Mouse (Mus musculus) stomach, embryonic 14.5 days (tissue): ENCODE measurements around the gene 4930426L09Rik. TPM values are rescaled to one million over a fixed set of nuclear protein-coding genes. Genes with fewer than 3 reads are reported as not detected.

Experiments
- ATAC-seq: fragments of 200-750 bp; cut with Nextera tagmentation; 2 replicates; pipeline ENCODE4 v1.8.0; 2017; ENCODE audit warnings: low read depth, moderate TSS enrichment; ENCODE audit not compliant: insufficient number of reproducible peaks, insufficient read depth, low FRiP score
- H3K27ac ChIP-seq: fragments of 300-500 bp; sonication (generic); 2 replicates; pipeline ENCODE4 v1.5.1; 2014; ENCODE audit warnings: mild to moderate bottlenecking, low read length, moderate library complexity, mixed read lengths
- H3K27me3 ChIP-seq: fragments of 300-500 bp; sonication (generic); 2 replicates; pipeline ENCODE4 v1.6.1; 2014; ENCODE audit warnings: low read length, control low read depth, mixed read lengths; ENCODE audit not compliant: control insufficient read depth, insufficient read depth
- H3K36me3 ChIP-seq: fragments of 300-500 bp; sonication (generic); 2 replicates; pipeline ENCODE4 v1.6.1; 2014; ENCODE audit warnings: mild to moderate bottlenecking, control low read depth, low read length, moderate library complexity, mixed read lengths; ENCODE audit not compliant: control insufficient read depth, insufficient read depth
- H3K4me1 ChIP-seq: fragments of 300-500 bp; sonication (generic); 2 replicates; pipeline ENCODE4 v1.6.1; 2014; ENCODE audit warnings: low read length, control low read depth, mixed read lengths; ENCODE audit not compliant: control insufficient read depth, insufficient read depth
- H3K4me2 ChIP-seq: fragments of 300-500 bp; sonication (generic); replicated peaks from 2 replicates; pipeline ENCODE4 v1.6.1; 2014; ENCODE audit warnings: low read depth, low read length, control low read depth
- H3K4me3 ChIP-seq: fragments of 300-500 bp; sonication (generic); 2 replicates; pipeline ENCODE4 v1.5.1; 2014; ENCODE audit warnings: low read depth, low read length, control low read depth
- H3K9ac ChIP-seq: fragments of 300-500 bp; sonication (generic); replicated peaks from 2 replicates; pipeline ENCODE4 v1.6.1; 2014; ENCODE audit warnings: low read depth, mild to moderate bottlenecking, control low read depth, low read length, moderate library complexity, mixed read lengths
- H3K9me3 ChIP-seq: fragments of 300-500 bp; sonication (generic); 2 replicates; pipeline ENCODE4 v1.6.1; 2016; ENCODE audit warnings: low read depth, low read length, control low read depth; ENCODE audit not compliant: control insufficient read depth
- WGBS: fragments of 180-500 bp; shearing (Covaris S2); extraction: QIAGEN DNeasy Blood & Tissue Kit; methylation state at CpG from one replicate; pipeline ENCODE4 v1.1.7; 2014; 5-methylcytosine and 5-hydroxymethylcytosine counted together
- polyA plus RNA-seq: library from polyadenylated mRNA; unstranded; fragments of >200 nt; fragmentation: Nextera tagmentation; extraction: Ambion mirVana; gene quantifications from 2 replicates; pipeline ENCODE4 v1.2.1, GENCODE M21; 2014

Gene 4930426L09Rik
- polyA plus RNA-seq: 0.57 and 0.72 TPM in 2 replicates

DNA sequence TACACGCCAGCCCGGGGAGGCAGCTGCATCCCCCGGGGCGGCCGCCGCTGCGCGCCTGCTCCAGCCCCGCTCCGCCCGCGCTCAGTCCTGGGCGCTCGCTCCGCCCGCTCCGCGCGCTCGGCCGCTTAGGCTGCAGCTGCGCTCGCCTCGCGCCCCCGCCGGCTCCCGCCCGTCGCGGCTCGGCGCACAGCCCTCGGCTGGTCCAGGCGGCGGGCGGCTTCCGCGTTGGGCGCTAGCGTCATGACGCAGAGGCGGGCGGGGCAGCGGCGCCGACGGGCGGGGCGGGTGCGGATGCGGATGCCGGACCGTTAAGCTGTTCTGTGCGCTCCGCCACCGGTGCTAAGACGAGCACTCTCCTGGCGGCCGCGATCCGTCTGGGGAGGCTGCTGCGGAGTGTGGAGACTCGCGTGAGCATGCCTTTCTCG lies at the start of gene 4930426L09Rik, which contains the start of gene Pip4k2a:
TSS of gene 4930426L09Rik (plus strand) at position 290 of the 425 bp plus-strand sequence.
TSS of gene Pip4k2a (minus strand) at position 73 of the 425 bp plus-strand sequence.
- Histone ChIP-seq H3K9ac (peak within 1 kb of the TSS; percentile 69), H3K27me3 (no peaks in the 10 kb centered on the region), H3K4me2 (peak within 1 kb of the TSS; percentile 86), H3K4me3 (peak within 1 kb of the TSS; percentile 80), H3K36me3 (no peaks in the 10 kb centered on the region), H3K27ac (peak within 1 kb of the TSS; percentile 91), H3K9me3 (no peaks in the 10 kb centered on the region), H3K4me1 (peaks cover 8% of the 10 kb centered on the region; the same call in 1 of the 2 replicates)
- WGBS: under 1% methylated on average over 47 of the region's 66 CpGs
- peak; percentile 98 for ATAC-seq

DNA sequence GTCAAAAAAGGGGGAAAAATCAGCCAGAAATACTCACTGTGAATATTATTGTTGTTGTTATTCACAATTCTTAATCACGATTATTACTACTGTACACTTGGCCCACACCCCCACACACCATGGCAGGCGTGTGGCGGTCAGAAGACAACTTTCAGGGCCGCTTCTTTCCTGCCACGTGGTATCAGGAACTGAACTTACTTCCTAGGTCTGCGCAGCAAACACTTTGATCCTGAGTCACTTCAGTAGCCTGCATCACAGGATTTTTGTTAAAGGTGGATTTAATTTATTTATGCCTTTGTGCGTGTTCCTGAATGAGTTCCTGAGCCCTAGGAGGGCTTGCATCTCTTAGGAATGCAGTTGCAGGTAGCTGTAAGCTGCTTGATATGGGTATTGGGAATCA lies 49.4 kb upstream of the 4930426L09Rik start:
- Histone ChIP-seq H3K27ac (no peak overlapping the region), H3K4me2 (no peak overlapping the region), H3K27me3 (no peaks in the 10 kb centered on the region), H3K4me3 (no peak overlapping the region), H3K9me3 (no peaks in the 10 kb centered on the region), H3K4me1 (peaks cover 7% of the 10 kb centered on the region; the same call in 1 of the 2 replicates), H3K9ac (no peak overlapping the region), H3K36me3 (no peaks in the 10 kb centered on the region)
- ATAC-seq: no peak
- WGBS: 82% methylated on average over 7 of the region's 7 CpGs

DNA sequence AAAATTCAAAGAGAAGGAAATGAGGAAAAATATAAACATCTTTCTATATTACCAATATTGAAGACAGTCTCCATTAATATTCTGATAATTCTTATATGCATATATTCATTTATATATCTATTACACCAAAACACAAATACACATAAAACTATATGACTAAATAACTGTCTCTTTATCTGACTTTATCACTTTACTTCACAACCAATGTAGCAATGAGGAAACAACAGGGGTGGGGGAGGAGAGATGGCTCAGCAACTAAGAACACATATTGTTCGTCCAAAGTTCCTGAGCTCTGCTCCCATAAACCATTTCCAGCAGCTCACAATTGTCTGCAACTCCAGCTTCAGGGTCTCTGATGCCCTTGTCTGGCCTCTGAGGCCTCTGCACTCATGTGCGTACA lies 47.4 kb upstream of the 4930426L09Rik start:
- 82% methylated on average over 2 of the region's 2 CpGs for WGBS
- ATAC-seq: no peak
- H3K4me2 ChIP-seq: no peak overlapping the region
- no peak overlapping the region for H3K4me3 ChIP-seq
- H3K4me1 ChIP-seq: peaks cover 7% of the 10 kb centered on the region; the same call in 1 of the 2 replicates
- H3K9ac ChIP-seq: no peak overlapping the region
- H3K27me3 ChIP-seq: no peaks in the 10 kb centered on the region
- H3K36me3 ChIP-seq: no peaks in the 10 kb centered on the region
- no peak overlapping the region for H3K27ac ChIP-seq
- H3K9me3 ChIP-seq: no peaks in the 10 kb centered on the region

DNA sequence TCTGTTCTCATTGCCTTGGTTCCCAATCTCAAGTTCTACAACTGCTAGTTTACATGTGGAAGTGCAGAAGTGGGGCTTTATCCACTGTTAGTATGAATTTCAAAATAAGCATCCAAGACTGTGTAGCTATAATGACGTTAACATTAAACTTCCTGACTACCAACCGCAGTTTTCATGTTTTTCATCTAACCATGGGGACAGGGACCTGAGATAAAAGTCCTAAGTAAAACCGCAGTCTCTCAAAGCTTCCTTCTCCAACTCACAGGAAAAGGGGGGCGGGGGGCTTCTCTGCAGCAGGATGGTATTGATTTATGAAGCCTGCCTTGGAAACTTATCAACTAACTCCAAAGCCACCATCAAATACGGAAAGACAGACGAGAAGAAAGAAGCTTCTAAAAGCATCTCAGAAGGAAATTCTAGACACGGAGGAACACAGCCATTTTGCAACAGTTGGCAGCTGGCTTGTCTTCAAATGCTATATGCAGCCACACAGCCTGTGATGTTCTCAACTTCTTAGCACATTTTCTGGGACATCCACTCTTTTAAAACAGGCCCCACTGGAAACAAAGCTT lies 46.0 kb upstream of the 4930426L09Rik start:
- WGBS: 19% methylated on average over 7 of the region's 7 CpGs
- H3K4me2 ChIP-seq: no peak overlapping the region
- no peak for ATAC-seq
- no peaks in the 10 kb centered on the region for H3K27me3 ChIP-seq
- H3K9me3 ChIP-seq: no peaks in the 10 kb centered on the region
- no peak overlapping the region for H3K27ac ChIP-seq
- no peak overlapping the region for H3K4me3 ChIP-seq
- H3K9ac ChIP-seq: no peak overlapping the region
- no peaks in the 10 kb centered on the region for H3K36me3 ChIP-seq
- H3K4me1 ChIP-seq: peaks cover 7% of the 10 kb centered on the region; the same call in 1 of the 2 replicates

DNA sequence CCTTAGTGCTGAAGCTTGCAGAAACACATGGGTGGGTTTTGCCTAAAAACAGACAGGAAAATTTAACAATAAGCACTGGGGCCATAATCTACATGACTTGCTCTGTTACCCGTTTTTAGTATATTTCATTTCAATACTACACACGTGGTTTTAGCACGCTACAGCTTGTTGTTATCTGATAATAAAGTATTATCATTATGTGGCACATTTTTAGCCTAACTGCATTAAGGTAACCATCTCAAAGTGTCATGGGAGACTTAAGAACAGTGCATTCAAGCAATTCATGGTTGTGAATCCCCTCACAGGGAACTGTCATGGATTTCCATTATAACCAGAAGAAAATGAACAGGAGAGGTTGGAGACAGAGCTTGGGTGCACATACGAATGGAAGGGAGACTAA lies 43.7 kb upstream of the 4930426L09Rik start:
- whole genome bisulfite sequencing: 86% methylated on average over 4 of the region's 4 CpGs

DNA sequence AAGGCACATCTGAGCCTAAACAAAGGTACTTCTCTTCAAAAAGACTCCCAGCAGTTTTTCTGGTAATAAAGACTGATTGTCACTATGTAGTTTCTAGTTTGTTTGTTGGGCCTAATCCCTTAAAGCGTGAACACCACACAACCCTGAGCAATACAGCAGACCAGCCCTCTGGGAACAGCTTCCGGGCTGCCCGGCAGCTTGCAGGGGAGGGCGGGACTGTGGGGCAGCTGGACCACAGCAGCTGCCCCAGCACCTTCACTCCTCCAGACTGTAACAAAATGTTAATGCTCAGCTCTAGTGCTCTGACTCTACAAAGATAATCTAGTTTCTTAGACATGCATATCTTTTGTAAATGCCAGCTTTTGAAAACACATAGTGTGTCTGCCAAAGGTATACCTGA lies 43.1 kb upstream of the 4930426L09Rik start:
- no peaks in the 10 kb centered on the region for H3K9me3 ChIP-seq
- 56% methylated on average over 4 of the region's 4 CpGs for WGBS

More for the DNA sequence above, 43.7 kb upstream of the 4930426L09Rik start:
- H3K9ac ChIP-seq: no peak overlapping the region
- H3K36me3 ChIP-seq: no peaks in the 10 kb centered on the region
- peaks cover 7% of the 10 kb centered on the region; the same call in 1 of the 2 replicates for H3K4me1 ChIP-seq
- no peak for ATAC-seq
- no peak overlapping the region for H3K4me2 ChIP-seq
- H3K9me3 ChIP-seq: no peaks in the 10 kb centered on the region
- H3K27me3 ChIP-seq: no peaks in the 10 kb centered on the region
- H3K4me3 ChIP-seq: no peak overlapping the region
- H3K27ac ChIP-seq: no peak overlapping the region

DNA sequence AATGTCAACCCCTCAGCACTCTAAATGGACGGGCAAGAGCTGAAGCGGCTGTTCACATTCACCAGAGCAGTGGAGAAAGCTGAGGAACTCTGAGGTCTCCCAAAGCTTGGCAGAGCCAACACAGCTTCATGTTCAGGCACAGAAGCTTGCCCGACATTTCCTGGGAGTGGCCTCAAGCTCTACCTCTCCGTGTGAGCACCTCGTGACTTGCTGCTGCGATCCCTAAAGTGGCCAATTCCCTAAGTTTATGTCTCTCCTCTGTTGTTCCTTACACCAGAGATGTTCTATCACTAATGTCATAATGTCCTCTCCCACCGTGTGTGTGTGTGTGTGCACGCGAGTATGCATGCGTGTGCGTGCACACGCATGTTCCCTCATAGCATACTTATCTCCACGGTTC lies 42.5 kb upstream of the 4930426L09Rik start:
- Histone ChIP-seq H3K4me1 (peaks cover 7% of the 10 kb centered on the region; the same call in 1 of the 2 replicates), H3K27ac (no peak overlapping the region)

More for the DNA sequence above, 43.1 kb upstream of the 4930426L09Rik start:
- Histone ChIP-seq H3K36me3 (no peaks in the 10 kb centered on the region), H3K27ac (no peak overlapping the region), H3K9ac (no peak overlapping the region), H3K4me2 (no peak overlapping the region), H3K4me1 (peaks cover 7% of the 10 kb centered on the region; the same call in 1 of the 2 replicates), H3K27me3 (no peaks in the 10 kb centered on the region), H3K4me3 (no peak overlapping the region)
- ATAC-seq: no peak

DNA sequence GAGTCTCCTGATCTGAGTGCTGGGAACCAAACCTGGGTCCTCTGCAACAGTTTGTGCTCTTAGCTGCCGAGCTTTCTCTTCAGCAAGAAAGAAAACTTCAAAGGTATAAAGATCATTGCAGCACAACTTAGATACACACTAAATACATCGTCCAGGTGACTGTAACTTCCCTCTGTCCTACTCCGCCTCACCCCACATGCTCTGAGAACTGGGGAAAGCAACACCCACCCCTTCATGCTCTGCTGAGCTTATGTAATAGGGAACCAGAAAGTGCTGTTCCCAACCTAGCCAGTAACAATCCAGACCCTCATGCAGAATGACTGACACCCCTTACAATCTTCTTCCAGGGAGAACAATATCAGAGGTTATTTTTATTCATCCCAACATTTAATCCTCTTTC lies 41.7 kb upstream of the 4930426L09Rik start:
- no peaks in the 10 kb centered on the region for H3K27me3 ChIP-seq
- no peaks in the 10 kb centered on the region for H3K9me3 ChIP-seq
- no peak overlapping the region for H3K4me3 ChIP-seq
- no peak overlapping the region for H3K4me2 ChIP-seq
- peaks cover 7% of the 10 kb centered on the region; the same call in 1 of the 2 replicates for H3K4me1 ChIP-seq
- no peak for ATAC-seq
- H3K27ac ChIP-seq: no peak overlapping the region
- WGBS: 93% methylated on average over 3 of the region's 3 CpGs
- H3K9ac ChIP-seq: no peak overlapping the region
- no peaks in the 10 kb centered on the region for H3K36me3 ChIP-seq

More for the DNA sequence above, 42.5 kb upstream of the 4930426L09Rik start:
- Histone ChIP-seq H3K4me3 (no peak overlapping the region), H3K9ac (no peak overlapping the region), H3K27me3 (no peaks in the 10 kb centered on the region), H3K9me3 (no peaks in the 10 kb centered on the region), H3K36me3 (no peaks in the 10 kb centered on the region), H3K4me2 (no peak overlapping the region)
- no peak for ATAC-seq
- 83% methylated on average over 13 of the region's 13 CpGs for WGBS
